Mouse (Mus musculus): Measurements from ENCODE around the gene Krt1. TPM values are rescaled to one million over a fixed set of nuclear protein-coding genes. Genes with fewer than 3 reads are reported as not detected.

The Krt1 gene
- polyA plus RNA-seq, 1 experiment from 2014 or later: not detected

GRCm38 (mm10) chr15:101802296-101802835 lies 48.2 kb downstream of the Krt1 start, which contains the start of gene Krt73:
TSS of gene Krt73 (minus strand) at chr15:101802346.
- H3K4me2 ChIP-seq (ENCODE audit: low read depth, low read length): no peak within 1 kb of the TSS
- no peaks in the 10 kb centered on the region for H3K9me3 ChIP-seq (ENCODE audit: low read length)
- no peak within 1 kb of the TSS for H3K9ac ChIP-seq (replicated peaks)
- no peak for TF ChIP-seq CTCF (IDR thresholded peaks at IDR 0.05; ENCODE audit: low read depth)
- TF ChIP-seq EP300 (IDR thresholded peaks at IDR 0.05; ENCODE audit: low read depth): no peak
- no peak within 1 kb of the TSS for H3K27ac ChIP-seq (ENCODE audit: low read depth)
- no peaks in the 10 kb centered on the region for H3K27me3 ChIP-seq (ENCODE audit: insufficient read depth, low read length)
- ATAC-seq (no peak), DNase-seq (no peak)
- H3K4me1 ChIP-seq (ENCODE audit: insufficient read depth): no peaks in the 10 kb centered on the region
- WGBS (ENCODE audit: insufficient replicate concordance): 71% methylated on average over 6 of the region's 6 CpGs
- no peaks in the 10 kb centered on the region for H3K36me3 ChIP-seq (replicated peaks; ENCODE audit: insufficient read depth, low read length)
- no peak within 1 kb of the TSS for H3K4me3 ChIP-seq (ENCODE audit: low read depth, low read length)

Small RNAs within 50 kb of the gene (microRNA-seq; reads per million reads assigned to microRNA genes)
- gene Gm44356: not detected

Other genes with a start within 250 kb of the Krt1 start
- gene Gm5414, start 222.6 kb downstream of the Krt1 start, polyA plus RNA-seq (2015; fragmentation: Nextera tagmentation; extraction: Ambion mirVana): not detected in 2 replicates
- not detected in 2 replicates for gene Gm5478, start 203.4 kb downstream of the Krt1 start, polyA plus RNA-seq (2015; fragmentation: Nextera tagmentation; extraction: Ambion mirVana)
- not detected in 2 replicates for gene Krt6b, start 170.5 kb downstream of the Krt1 start, polyA plus RNA-seq (2015; fragmentation: Nextera tagmentation; extraction: Ambion mirVana)
- gene Krt6a, start 156.5 kb downstream of the Krt1 start, polyA plus RNA-seq (2015; fragmentation: Nextera tagmentation; extraction: Ambion mirVana): not detected in 2 replicates
- not detected in 2 replicates for gene Krt5, start 137.9 kb downstream of the Krt1 start, polyA plus RNA-seq (2015; fragmentation: Nextera tagmentation; extraction: Ambion mirVana)
- not detected in 2 replicates for gene Krt71, start 107.7 kb downstream of the Krt1 start, polyA plus RNA-seq (2015; fragmentation: Nextera tagmentation; extraction: Ambion mirVana)
- gene Krt72, start 64.3 kb downstream of the Krt1 start, polyA plus RNA-seq (2015; fragmentation: Nextera tagmentation; extraction: Ambion mirVana): not detected in 2 replicates
- not detected in 2 replicates for gene Krt73, start 48.4 kb downstream of the Krt1 start, polyA plus RNA-seq (2015; fragmentation: Nextera tagmentation; extraction: Ambion mirVana)
- gene Krt2, start 32.6 kb downstream of the Krt1 start, polyA plus RNA-seq (2015; fragmentation: Nextera tagmentation; extraction: Ambion mirVana): not detected in 2 replicates
- not detected in 2 replicates for gene Krt77, start 18.9 kb upstream of the Krt1 start, polyA plus RNA-seq (2015; fragmentation: Nextera tagmentation; extraction: Ambion mirVana)
- not detected in 2 replicates for gene Krt76, start 42.1 kb upstream of the Krt1 start, polyA plus RNA-seq (2015; fragmentation: Nextera tagmentation; extraction: Ambion mirVana)
- gene Krt4, start 73.9 kb upstream of the Krt1 start, polyA plus RNA-seq (2015; fragmentation: Nextera tagmentation; extraction: Ambion mirVana): 0.08 TPM in 1 of 2 replicates, not detected in the other
- not detected in 2 replicates for gene Krt79, start 89.5 kb upstream of the Krt1 start, polyA plus RNA-seq (2015; fragmentation: Nextera tagmentation; extraction: Ambion mirVana)
- gene Krt78, start 103.5 kb upstream of the Krt1 start, polyA plus RNA-seq (2015; fragmentation: Nextera tagmentation; extraction: Ambion mirVana): not detected in 2 replicates
- gene Krt8, start 153.7 kb upstream of the Krt1 start, polyA plus RNA-seq (2015; fragmentation: Nextera tagmentation; extraction: Ambion mirVana): 125 and 129 TPM in 2 replicates
- 234 and 261 TPM in 2 replicates for gene Krt18, start 177.4 kb upstream of the Krt1 start, polyA plus RNA-seq (2015; fragmentation: Nextera tagmentation; extraction: Ambion mirVana)
- 30.9 and 32.2 TPM in 2 replicates for gene Eif4b, start 223.0 kb upstream of the Krt1 start, polyA plus RNA-seq (2015; fragmentation: Nextera tagmentation; extraction: Ambion mirVana)
- gene Tns2, start 249.6 kb upstream of the Krt1 start, polyA plus RNA-seq (2015; fragmentation: Nextera tagmentation; extraction: Ambion mirVana): 9.2 TPM in 2 replicates

All from liver, postnatal 0 days (tissue).